In the genomic region with DNA sequence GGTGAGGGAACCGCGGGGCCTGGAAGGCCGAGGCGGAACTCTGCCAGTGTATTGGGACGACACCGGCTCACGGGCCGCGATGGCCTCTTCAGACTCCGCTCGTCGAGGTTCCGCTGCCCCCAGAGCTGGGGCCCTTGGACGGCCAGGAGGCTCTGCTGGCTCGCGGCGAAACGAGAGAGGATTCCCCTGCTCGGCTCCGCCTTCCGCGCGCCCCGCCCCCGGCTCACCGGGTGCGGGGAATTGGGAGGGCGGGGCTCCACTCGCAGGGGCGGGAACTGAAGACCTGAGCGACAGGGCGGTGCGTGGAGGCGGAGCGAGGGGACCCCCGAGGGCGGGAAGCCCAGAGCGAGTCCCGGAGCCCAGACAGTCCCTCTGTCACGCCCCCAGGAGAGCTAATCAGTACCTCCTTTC, we compare ENCODE assay signal across 8 mouse cellular contexts. TPM values are rescaled to one million over a fixed set of nuclear protein-coding genes. Genes with fewer than 3 reads are reported as not detected.
DNase-seq lines count a peak whose midpoint lies in the region; ATAC-seq and TF ChIP-seq lines count a peak whose summit lies in the region.

TSS of gene Tmem158 (minus strand) at position 154 of the 411 bp plus-strand sequence.

- TF ChIP-seq EP300 in lung, postnatal 0 days (IDR thresholded peaks at IDR 0.05), result no peak

- DNase-seq in MEL-GATA-1-ER (ENCODE audit: extremely low read depth, low read depth), result peak; percentile 85
- DNase-seq in cerebellum, adult 8-10 months, result peak; percentile 68
- DNase-seq in hindbrain, embryonic 11.5 days (ENCODE audit: low spot score), result peak; percentile 89
- peak; percentile 77 to 83 for DNase-seq in layer of hippocampus, postnatal 10 days (ENCODE audit: low spot score in 2 of 2)
- peak; percentile 83 for DNase-seq in lung, postnatal 0 days (ENCODE audit: low spot score)
- peak; percentile 86 for DNase-seq in ovary, postnatal 36 days (ENCODE audit: low spot score)
- DNase-seq in thymus, postnatal 4 days, result peak; percentile 93

- H3K4me3 ChIP-seq in hindbrain, embryonic 11.5 days (ENCODE audit: low read depth, low read length), result peak within 1 kb of the TSS; percentile 47
- peak within 1 kb of the TSS; percentile 64 for H3K4me3 ChIP-seq in lung, postnatal 0 days (ENCODE audit: low read depth, low read length)

- peak within 1 kb of the TSS; percentile 81 for H3K9ac ChIP-seq in hindbrain, embryonic 11.5 days (ENCODE audit: low read depth, low read length)
- H3K9ac ChIP-seq in lung, postnatal 0 days (replicated peaks; ENCODE audit: low read depth), result peak within 1 kb of the TSS; percentile 32; the same call in 1 of the 2 replicates

- H3K27ac ChIP-seq in hindbrain, embryonic 11.5 days (ENCODE audit: low read depth, low read length), result peak within 1 kb of the TSS; percentile 3; the same call in 1 of the 2 replicates
- H3K27ac ChIP-seq in lung, postnatal 0 days (ENCODE audit: low read length), result peak within 1 kb of the TSS; percentile 26; the same call in 1 of the 2 replicates

- no peaks in the 10 kb centered on the region for H3K36me3 ChIP-seq in hindbrain, embryonic 11.5 days (ENCODE audit: control insufficient read depth, insufficient read depth, low read length)
- H3K36me3 ChIP-seq in lung, postnatal 0 days (ENCODE audit: insufficient read depth, low read length), result no peaks in the 10 kb centered on the region

- peak within 1 kb of the TSS; percentile 76 for H3K4me2 ChIP-seq in hindbrain, embryonic 11.5 days (replicated peaks; ENCODE audit: low read depth, low read length)
- H3K4me2 ChIP-seq in lung, postnatal 0 days (replicated peaks; ENCODE audit: low read depth, low read length), result peak within 1 kb of the TSS; percentile 98

- under 1% methylated on average over 40 of the region's 40 CpGs for WGBS in hindbrain, embryonic 11.5 days
- WGBS in lung, postnatal 0 days, result 0% methylated on average over 31 of the region's 40 CpGs

- H3K4me1 ChIP-seq in hindbrain, embryonic 11.5 days (replicated peaks; ENCODE audit: control insufficient read depth, insufficient read depth, low read length), result no peaks in the 10 kb centered on the region
- H3K4me1 ChIP-seq in lung, postnatal 0 days (ENCODE audit: insufficient read depth, low read depth, low read length), result 0 out of 2 replicates have a peak, but pooled peaks cover 3% of the 10 kb centered on the region

- 0 out of 2 replicates have a peak, but pooled peaks cover 2% of the 10 kb centered on the region for H3K27me3 ChIP-seq in hindbrain, embryonic 11.5 days (ENCODE audit: control insufficient read depth, insufficient read depth, low read length)
- H3K27me3 ChIP-seq in lung, postnatal 0 days (replicated peaks; ENCODE audit: insufficient read depth, low read length), result no peaks in the 10 kb centered on the region

- no peaks in the 10 kb centered on the region for H3K9me3 ChIP-seq in hindbrain, embryonic 11.5 days (ENCODE audit: control insufficient read depth, low read length)
- no peaks in the 10 kb centered on the region for H3K9me3 ChIP-seq in lung, postnatal 0 days (ENCODE audit: low read length)

- TF ChIP-seq CTCF in lung, postnatal 0 days (IDR thresholded peaks at IDR 0.05), result no peak

- peak; percentile 78 for ATAC-seq in frontal cortex, adult (ENCODE audit: low TSS enrichment)
- peak; percentile 88 for ATAC-seq in hindbrain, embryonic 11.5 days (ENCODE audit: low FRiP score)
- peak; percentile 85 for ATAC-seq in lung, postnatal 0 days

RNA-seq across cellular contexts. Expression of gene Tmem158, which starts in this region (rescaled TPM):
- 3.6 and 5.7 TPM in 2 replicates for polyA plus RNA-seq in hindbrain, embryonic 11.5 days (2014; fragmentation: Nextera tagmentation; extraction: Ambion mirVana)
- total RNA-seq in layer of hippocampus, postnatal 10 days (2021), result 10 to 100 TPM; 70.7 to 72.0 TPM
- polyA plus RNA-seq in lung, postnatal 0 days (2015; fragmentation: Nextera tagmentation; extraction: Ambion mirVana), result 16.0 and 17.5 TPM in 2 replicates

Comparison
In these comparisons a context has a peak if more than half of its experiments do, and no peak if none do; other contexts are left out.
1. Peak in every context shown above with its lines: DNase-seq, ATAC-seq, H3K4me3 ChIP-seq and H3K27ac ChIP-seq.